Mouse (Mus musculus): ENCODE results near the gene Tmem129. TPM values are rescaled to one million over a fixed set of nuclear protein-coding genes. Genes with fewer than 3 reads are reported as not detected.
A peak's percentile ranks its signal among the peaks of the same experiment; 100 is the strongest.

The Tmem129 gene
- polyA plus RNA-seq, 1 experiment from 2014 or later = 35.4 TPM

DNA sequence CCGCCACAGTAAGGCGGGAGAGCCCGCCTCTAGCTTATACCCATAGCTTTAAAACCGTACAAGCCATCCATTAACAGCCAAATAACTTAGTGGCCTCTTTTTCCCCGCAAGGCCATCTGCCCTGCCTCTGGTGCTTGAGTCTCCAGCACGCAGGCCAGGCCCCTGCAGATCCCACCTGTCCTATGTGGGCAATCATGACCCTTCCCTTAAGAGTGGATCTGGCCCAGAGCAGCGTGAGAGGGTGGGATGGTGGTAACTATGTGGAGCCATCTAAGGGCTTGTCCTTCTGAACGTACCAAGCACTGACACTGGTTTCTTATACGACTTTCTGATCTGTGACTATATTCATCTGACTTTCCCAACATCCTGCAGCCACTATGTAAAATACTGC lies 5.4 kb downstream of the Tmem129 start:
- H3K9ac ChIP-seq (ENCODE audit: low read length) = peak overlapping the region; percentile 70
- peaks cover 57% of the 10 kb centered on the region for H3K36me3 ChIP-seq (ENCODE audit: control insufficient read depth, insufficient read depth, low read length)
- H3K9me3 ChIP-seq (ENCODE audit: control insufficient read depth, low read length) = no peaks in the 10 kb centered on the region
- peak overlapping the region; percentile 30 to 67; a peak in 3 of 4 replicates for H3K4me3 ChIP-seq (ENCODE audit: control insufficient read depth in 1 of 2, insufficient read depth in 1 of 2, low read depth in 1 of 2, low read length in 2 of 2)
- WGBS = 2% methylated on average over 9 of the region's 9 CpGs
- ATAC-seq (ENCODE audit: insufficient number of reproducible peaks, insufficient read depth, low FRiP score, low read depth) = no peak; the same call in 1 of the 2 replicates
- H3K4me1 ChIP-seq (ENCODE audit: control insufficient read depth in 2 of 2, insufficient read depth in 2 of 2, low read length in 2 of 2) = peaks cover 7 to 40% of the 10 kb centered on the region in 2 experiments
- H3K27me3 ChIP-seq (ENCODE audit: control insufficient read depth, insufficient read depth, low read length) = no peaks in the 10 kb centered on the region
- H3K27ac ChIP-seq (replicated peaks in 1 of 2; ENCODE audit: control insufficient read depth in 1 of 2, insufficient read depth in 1 of 2, low read depth in 2 of 2, low read length in 2 of 2) = peak overlapping the region; percentile 50 to 94
- peak overlapping the region; percentile 86 for H3K4me2 ChIP-seq (ENCODE audit: low read length)

DNA sequence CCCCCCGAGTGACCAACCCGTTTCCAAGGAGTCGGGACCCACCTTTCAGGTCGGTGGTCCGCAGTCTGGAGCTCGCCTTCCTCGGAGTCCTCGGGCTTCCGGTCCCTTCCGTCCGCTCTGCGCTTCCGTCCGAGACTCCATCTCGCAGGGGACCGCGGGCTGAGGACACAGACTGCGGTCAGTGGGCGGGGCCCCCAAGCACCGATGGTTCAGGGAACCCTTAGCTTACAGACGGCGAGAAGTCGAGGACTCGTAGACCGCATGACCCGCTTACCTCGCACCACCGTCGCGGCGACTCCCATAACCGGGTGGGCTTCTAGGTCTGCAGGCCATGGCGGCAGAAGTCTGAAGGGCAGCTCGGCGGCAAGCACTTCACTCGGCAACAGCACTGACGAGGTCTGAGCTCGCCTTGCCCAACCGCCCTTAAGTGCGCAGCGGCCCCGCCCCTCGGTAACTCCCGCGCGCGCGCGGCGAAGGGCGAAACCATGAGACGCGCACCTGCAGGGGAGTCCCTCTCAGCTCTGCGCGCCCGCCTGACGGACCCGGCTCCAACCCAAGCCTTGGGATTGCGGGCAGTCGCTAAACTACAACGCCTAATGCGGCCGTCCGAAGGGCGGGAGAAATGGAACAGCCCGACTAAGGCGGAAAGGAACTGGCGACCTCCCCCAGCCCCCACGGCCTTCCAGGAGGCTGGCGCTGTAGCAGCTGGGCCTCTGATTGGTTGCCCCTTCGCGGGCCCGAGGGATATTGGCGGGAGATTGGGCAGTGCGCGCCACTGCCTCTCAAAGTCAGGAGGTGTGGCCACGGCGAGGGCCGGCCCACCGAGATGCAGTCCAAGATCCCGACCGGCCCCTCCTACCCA lies 6.1 kb downstream of the Tmem129 start, which contains the start of gene Slbp:
Gene Slbp (minus strand): TSS at position 654 of the 862 bp plus-strand sequence.
- peaks cover 7 to 40% of the 10 kb centered on the region in 2 experiments for H3K4me1 ChIP-seq (ENCODE audit: control insufficient read depth in 2 of 2, insufficient read depth in 2 of 2, low read length in 2 of 2)
- no peaks in the 10 kb centered on the region for H3K27me3 ChIP-seq (ENCODE audit: control insufficient read depth, insufficient read depth, low read length)
- no peaks in the 10 kb centered on the region for H3K9me3 ChIP-seq (ENCODE audit: control insufficient read depth, low read length)
- H3K4me3 ChIP-seq (ENCODE audit: control insufficient read depth in 1 of 2, insufficient read depth in 1 of 2, low read depth in 1 of 2, low read length in 2 of 2) = peak within 1 kb of the TSS; percentile 67 to 84
- H3K36me3 ChIP-seq (ENCODE audit: control insufficient read depth, insufficient read depth, low read length) = peaks cover 63% of the 10 kb centered on the region
- H3K4me2 ChIP-seq (ENCODE audit: low read length) = peak within 1 kb of the TSS; percentile 86
- H3K27ac ChIP-seq (replicated peaks in 1 of 2; ENCODE audit: control insufficient read depth in 1 of 2, insufficient read depth in 1 of 2, low read depth in 2 of 2, low read length in 2 of 2) = peak within 1 kb of the TSS; percentile 94 to 98
- WGBS = under 1% methylated on average over 82 of the region's 82 CpGs
- H3K9ac ChIP-seq (ENCODE audit: low read length) = peak within 1 kb of the TSS; percentile 81
- peak; percentile 94 for ATAC-seq (ENCODE audit: insufficient number of reproducible peaks, insufficient read depth, low FRiP score, low read depth)

DNA sequence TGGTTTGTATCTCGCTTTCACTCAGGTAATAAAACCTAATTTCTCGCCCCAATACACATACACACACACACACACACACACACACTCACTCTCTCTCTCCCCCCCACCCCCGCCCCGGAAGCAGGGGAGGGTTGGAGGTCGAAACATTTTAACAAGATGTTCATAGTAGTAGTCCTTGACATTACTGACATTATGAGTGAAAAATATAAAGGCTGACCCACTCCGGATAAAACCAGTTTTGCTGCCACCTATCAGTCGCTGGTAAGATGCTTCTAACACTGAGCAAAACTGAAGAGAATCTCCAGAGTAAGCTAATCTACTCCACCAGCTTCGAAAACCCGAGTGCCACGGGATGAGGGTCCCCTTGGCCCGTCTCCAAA lies 6.7 kb downstream of the Tmem129 start:
- Histone ChIP-seq H3K4me3 (ENCODE audit: control insufficient read depth in 1 of 2, insufficient read depth in 1 of 2, low read depth in 1 of 2, low read length in 2 of 2) (peak overlapping the region; percentile 67 to 84), H3K4me1 (ENCODE audit: control insufficient read depth in 2 of 2, insufficient read depth in 2 of 2, low read length in 2 of 2) (peaks cover 2 to 34% of the 10 kb centered on the region in 2 experiments), H3K27ac (replicated peaks in 1 of 2; ENCODE audit: control insufficient read depth in 1 of 2, insufficient read depth in 1 of 2, low read depth in 2 of 2, low read length in 2 of 2) (peak overlapping the region; percentile 94 to 98), H3K27me3 (ENCODE audit: control insufficient read depth, insufficient read depth, low read length) (no peaks in the 10 kb centered on the region), H3K36me3 (ENCODE audit: control insufficient read depth, insufficient read depth, low read length) (peaks cover 69% of the 10 kb centered on the region), H3K9me3 (ENCODE audit: control insufficient read depth, low read length) (no peaks in the 10 kb centered on the region), H3K4me2 (ENCODE audit: low read length) (peak overlapping the region; percentile 86), H3K9ac (ENCODE audit: low read length) (peak overlapping the region; percentile 81)
- WGBS = 2% methylated on average over 11 of the region's 11 CpGs
- ATAC-seq (ENCODE audit: insufficient number of reproducible peaks, insufficient read depth, low FRiP score, low read depth) = no peak

DNA sequence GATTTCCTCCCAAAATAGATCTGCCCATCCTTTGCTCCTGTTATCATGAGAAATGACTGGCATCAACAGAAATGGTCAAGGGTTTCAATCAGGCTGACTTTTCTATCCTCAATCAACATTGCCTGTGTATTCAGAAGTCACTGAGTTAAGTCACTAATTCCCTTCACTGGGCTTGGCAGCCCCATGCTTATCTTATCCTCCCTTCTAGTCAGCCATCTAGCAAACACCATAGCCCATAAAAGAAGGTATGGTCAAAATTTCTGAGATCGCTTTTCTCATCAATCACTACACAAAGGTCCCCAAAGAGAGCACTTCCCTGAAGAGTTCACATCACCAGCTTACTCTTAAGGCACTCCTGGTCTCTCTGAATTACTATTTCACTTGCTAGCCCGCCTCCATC lies 7.2 kb downstream of the Tmem129 start:
- WGBS = 16% methylated on average over 2 of the region's 2 CpGs
- H3K4me1 ChIP-seq (ENCODE audit: control insufficient read depth in 2 of 2, insufficient read depth in 2 of 2, low read length in 2 of 2) = peaks cover 2 to 29% of the 10 kb centered on the region in 2 experiments
- H3K27ac ChIP-seq (replicated peaks in 1 of 2; ENCODE audit: control insufficient read depth in 1 of 2, insufficient read depth in 1 of 2, low read depth in 2 of 2, low read length in 2 of 2) = peak overlapping the region; percentile 94 to 98; a peak in 2 of 4 replicates
- peak overlapping the region; percentile 81 for H3K9ac ChIP-seq (ENCODE audit: low read length)
- peaks cover 74% of the 10 kb centered on the region for H3K36me3 ChIP-seq (ENCODE audit: control insufficient read depth, insufficient read depth, low read length)
- no peaks in the 10 kb centered on the region for H3K27me3 ChIP-seq (ENCODE audit: control insufficient read depth, insufficient read depth, low read length)
- no peaks in the 10 kb centered on the region for H3K9me3 ChIP-seq (ENCODE audit: control insufficient read depth, low read length)
- ATAC-seq (ENCODE audit: insufficient number of reproducible peaks, insufficient read depth, low FRiP score, low read depth) = no peak
- H3K4me3 ChIP-seq (ENCODE audit: control insufficient read depth in 1 of 2, insufficient read depth in 1 of 2, low read depth in 1 of 2, low read length in 2 of 2) = peak overlapping the region; percentile 67 to 84
- H3K4me2 ChIP-seq (ENCODE audit: low read length) = peak overlapping the region; percentile 86

DNA sequence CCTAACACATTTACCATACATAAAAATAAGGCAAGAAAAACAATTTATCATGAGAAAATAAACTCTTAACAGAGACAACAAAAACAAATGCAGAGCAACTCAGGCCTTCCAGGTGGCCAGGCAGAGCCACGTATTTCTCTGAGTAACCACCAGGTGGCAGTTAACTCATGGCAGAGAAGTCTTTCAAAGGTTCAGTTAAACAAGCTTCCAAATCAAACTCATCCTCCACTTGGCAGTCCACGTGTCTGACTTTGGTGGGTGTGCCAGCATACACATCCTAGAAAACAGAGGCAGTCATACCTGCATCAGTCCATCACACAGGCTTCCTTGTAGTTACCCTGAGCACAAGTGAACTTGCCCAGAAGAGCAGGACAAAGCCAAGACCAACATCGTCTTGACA lies 17.6 kb downstream of the Tmem129 start:
- H3K4me1 ChIP-seq (ENCODE audit: control insufficient read depth in 2 of 2, insufficient read depth in 2 of 2, low read length in 2 of 2) = no peaks in the 10 kb centered on the region
- ATAC-seq (ENCODE audit: insufficient number of reproducible peaks, insufficient read depth, low FRiP score, low read depth) = no peak
- 35% methylated on average over 3 of the region's 3 CpGs for WGBS
- no peak overlapping the region for H3K4me2 ChIP-seq (ENCODE audit: low read length)
- no peak overlapping the region for H3K9ac ChIP-seq (ENCODE audit: low read length)
- H3K27me3 ChIP-seq (ENCODE audit: control insufficient read depth, insufficient read depth, low read length) = no peaks in the 10 kb centered on the region
- H3K27ac ChIP-seq (replicated peaks in 1 of 2; ENCODE audit: control insufficient read depth in 1 of 2, insufficient read depth in 1 of 2, low read depth in 2 of 2, low read length in 2 of 2) = no peak overlapping the region
- H3K9me3 ChIP-seq (ENCODE audit: control insufficient read depth, low read length) = no peaks in the 10 kb centered on the region
- peaks cover 80% of the 10 kb centered on the region for H3K36me3 ChIP-seq (ENCODE audit: control insufficient read depth, insufficient read depth, low read length)
- no peak overlapping the region for H3K4me3 ChIP-seq (ENCODE audit: control insufficient read depth in 1 of 2, insufficient read depth in 1 of 2, low read depth in 1 of 2, low read length in 2 of 2)

DNA sequence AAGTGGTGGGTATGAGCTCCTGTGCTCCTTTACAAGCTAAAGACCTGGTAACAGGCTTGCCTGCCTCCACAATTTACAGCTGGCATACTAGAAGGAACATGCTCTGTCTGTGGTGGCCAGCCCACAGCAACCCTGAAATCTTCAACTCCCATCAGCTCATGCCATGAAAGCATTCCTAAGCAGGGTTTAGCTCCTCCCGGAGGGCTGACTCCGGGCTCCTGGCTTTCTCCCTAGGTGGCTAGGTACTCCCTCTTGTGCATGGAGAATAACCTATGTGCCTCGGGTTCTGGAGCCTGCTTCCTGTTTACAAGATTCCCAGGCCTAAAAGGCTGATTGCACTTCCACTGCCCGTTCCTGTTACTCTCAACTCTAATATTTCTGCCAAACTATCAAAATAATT lies 19.4 kb downstream of the Tmem129 start:
- no peak overlapping the region for H3K27ac ChIP-seq (replicated peaks in 1 of 2; ENCODE audit: control insufficient read depth in 1 of 2, insufficient read depth in 1 of 2, low read depth in 2 of 2, low read length in 2 of 2)
- no peaks in the 10 kb centered on the region for H3K9me3 ChIP-seq (ENCODE audit: control insufficient read depth, low read length)
- WGBS = 58% methylated on average over 4 of the region's 4 CpGs
- H3K9ac ChIP-seq (ENCODE audit: low read length) = no peak overlapping the region
- no peaks in the 10 kb centered on the region for H3K27me3 ChIP-seq (ENCODE audit: control insufficient read depth, insufficient read depth, low read length)
- no peaks in the 10 kb centered on the region for H3K4me1 ChIP-seq (ENCODE audit: control insufficient read depth in 2 of 2, insufficient read depth in 2 of 2, low read length in 2 of 2)
- H3K36me3 ChIP-seq (ENCODE audit: control insufficient read depth, insufficient read depth, low read length) = peaks cover 69% of the 10 kb centered on the region
- ATAC-seq (ENCODE audit: insufficient number of reproducible peaks, insufficient read depth, low FRiP score, low read depth) = no peak
- no peak overlapping the region for H3K4me3 ChIP-seq (ENCODE audit: control insufficient read depth in 1 of 2, insufficient read depth in 1 of 2, low read depth in 1 of 2, low read length in 2 of 2)
- no peak overlapping the region for H3K4me2 ChIP-seq (ENCODE audit: low read length)

DNA sequence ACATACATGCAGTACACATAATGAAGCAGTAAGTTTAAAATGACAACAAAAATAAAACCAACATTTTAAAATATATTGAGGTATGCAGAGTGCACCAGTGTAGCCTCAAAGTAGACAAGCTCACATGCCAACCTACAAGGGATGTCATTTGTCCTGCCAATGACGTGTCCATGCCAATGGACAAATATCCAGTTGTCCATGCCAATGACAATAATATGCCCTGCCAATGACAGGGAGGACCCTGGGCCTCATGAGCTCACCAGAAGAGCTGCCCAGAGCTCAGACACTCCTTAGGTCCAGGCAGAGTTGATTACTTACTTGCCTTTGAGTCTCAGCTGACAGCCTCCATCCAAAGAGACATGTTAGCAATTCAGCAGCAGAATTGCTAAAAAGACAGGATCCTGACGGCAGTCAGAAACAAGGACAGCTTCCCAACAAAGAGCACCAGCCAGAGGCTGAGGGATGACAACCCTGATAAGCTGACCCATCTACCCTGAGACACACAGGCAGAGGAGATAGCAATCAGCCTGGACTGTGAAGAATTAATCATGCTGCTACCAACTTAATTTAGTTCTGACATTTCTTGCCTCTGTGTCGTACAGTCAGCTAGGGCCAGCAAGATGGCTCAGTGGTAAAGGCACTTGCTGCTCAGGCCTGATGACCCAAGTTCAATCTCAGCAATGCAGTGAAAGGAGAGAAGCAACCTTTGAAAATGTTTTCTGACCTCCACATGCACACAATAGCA lies 20.4 kb downstream of the Tmem129 start:
- H3K27me3 ChIP-seq (ENCODE audit: control insufficient read depth, insufficient read depth, low read length) = no peaks in the 10 kb centered on the region
- no peaks in the 10 kb centered on the region for H3K4me1 ChIP-seq (ENCODE audit: control insufficient read depth in 2 of 2, insufficient read depth in 2 of 2, low read length in 2 of 2)
- no peak overlapping the region for H3K4me3 ChIP-seq (ENCODE audit: control insufficient read depth in 1 of 2, insufficient read depth in 1 of 2, low read depth in 1 of 2, low read length in 2 of 2)
- no peak overlapping the region for H3K4me2 ChIP-seq (ENCODE audit: low read length)
- H3K9me3 ChIP-seq (ENCODE audit: control insufficient read depth, low read length) = no peaks in the 10 kb centered on the region
- ATAC-seq (ENCODE audit: insufficient number of reproducible peaks, insufficient read depth, low FRiP score, low read depth) = no peak
- H3K36me3 ChIP-seq (ENCODE audit: control insufficient read depth, insufficient read depth, low read length) = peaks cover 59% of the 10 kb centered on the region
- 0 out of 4 replicates have a peak overlapping the region, but pooled peaks of 1 of the 2 experiments have one; percentile 1 for H3K27ac ChIP-seq (replicated peaks in 1 of 2; ENCODE audit: control insufficient read depth in 1 of 2, insufficient read depth in 1 of 2, low read depth in 2 of 2, low read length in 2 of 2)
- no peak overlapping the region for H3K9ac ChIP-seq (ENCODE audit: low read length)
- WGBS = 58% methylated on average over 3 of the region's 3 CpGs

Data from heart, embryonic 14.5 days (tissue).